Mouse (Mus musculus) midbrain, embryonic 11.5 days (tissue): ENCODE results near the gene Gstp3. TPM values are rescaled to one million over a fixed set of nuclear protein-coding genes. Genes with fewer than 3 reads are reported as not detected.
A peak's percentile ranks its signal among the peaks of the same experiment; 100 is the strongest.

Experiments
- ATAC-seq: fragments of 200-750 bp; cut with Nextera tagmentation; 2 replicates; pipeline ENCODE4 v1.8.0; 2017; ENCODE audit warnings: moderate TSS enrichment, moderate library complexity; ENCODE audit not compliant: low FRiP score
- DNase-seq: peaks from one replicate; pipeline ENCODE4 v3.0.0; 2015; ENCODE audit warnings: low spot score; ENCODE audit errors: missing footprints
- H3K27ac ChIP-seq: fragments of 300-500 bp; sonication (generic); 2 replicates; pipeline ENCODE4 v1.5.1; 2014; ENCODE audit warnings: low read depth, low read length
- H3K27me3 ChIP-seq: fragments of 300-500 bp; sonication (generic); 2 replicates; pipeline ENCODE4 v1.6.1; 2014; ENCODE audit warnings: mild to moderate bottlenecking, low read length, moderate library complexity, mixed read lengths; ENCODE audit not compliant: control insufficient read depth, insufficient read depth
- H3K36me3 ChIP-seq: fragments of 300-500 bp; sonication (generic); 2 replicates; pipeline ENCODE4 v1.6.1; 2014; ENCODE audit warnings: mild to moderate bottlenecking, low read length, moderate library complexity, mixed read lengths; ENCODE audit not compliant: control insufficient read depth, insufficient read depth
- H3K4me1 ChIP-seq: fragments of 300-500 bp; sonication (generic); 2 replicates; pipeline ENCODE4 v1.6.1; 2014; ENCODE audit warnings: low read length; ENCODE audit not compliant: control insufficient read depth, insufficient read depth
- H3K4me2 ChIP-seq: fragments of 300-500 bp; sonication (generic); 2 replicates; pipeline ENCODE4 v1.6.1; 2014; ENCODE audit warnings: mild to moderate bottlenecking, moderate library complexity
- H3K4me3 ChIP-seq: fragments of 300-500 bp; sonication (generic); 2 replicates; pipeline ENCODE4 v1.5.1; 2014; ENCODE audit warnings: low read depth, low read length
- H3K9ac ChIP-seq: fragments of 300-500 bp; sonication (generic); 2 replicates; pipeline ENCODE4 v1.6.1; 2014; ENCODE audit warnings: low read length
- H3K9me3 ChIP-seq: fragments of 300-500 bp; sonication (generic); 2 replicates; pipeline ENCODE4 v1.6.1; 2016; ENCODE audit warnings: low read length; ENCODE audit not compliant: control insufficient read depth
- WGBS: fragments of 180-500 bp; shearing (Covaris S2); extraction: QIAGEN DNeasy Blood & Tissue Kit; methylation state at CpG from one replicate; pipeline ENCODE4 v1.1.7; 2014; 5-methylcytosine and 5-hydroxymethylcytosine counted together
- polyA plus RNA-seq: library from polyadenylated mRNA; unstranded; fragments of >200 nt; fragmentation: Nextera tagmentation; extraction: Ambion mirVana; gene quantifications from 2 replicates; pipeline ENCODE4 v1.2.1, GENCODE M21; 2014

Gene Gstp3
- polyA plus RNA-seq, 1 experiment from 2014 or later: not detected

DNA sequence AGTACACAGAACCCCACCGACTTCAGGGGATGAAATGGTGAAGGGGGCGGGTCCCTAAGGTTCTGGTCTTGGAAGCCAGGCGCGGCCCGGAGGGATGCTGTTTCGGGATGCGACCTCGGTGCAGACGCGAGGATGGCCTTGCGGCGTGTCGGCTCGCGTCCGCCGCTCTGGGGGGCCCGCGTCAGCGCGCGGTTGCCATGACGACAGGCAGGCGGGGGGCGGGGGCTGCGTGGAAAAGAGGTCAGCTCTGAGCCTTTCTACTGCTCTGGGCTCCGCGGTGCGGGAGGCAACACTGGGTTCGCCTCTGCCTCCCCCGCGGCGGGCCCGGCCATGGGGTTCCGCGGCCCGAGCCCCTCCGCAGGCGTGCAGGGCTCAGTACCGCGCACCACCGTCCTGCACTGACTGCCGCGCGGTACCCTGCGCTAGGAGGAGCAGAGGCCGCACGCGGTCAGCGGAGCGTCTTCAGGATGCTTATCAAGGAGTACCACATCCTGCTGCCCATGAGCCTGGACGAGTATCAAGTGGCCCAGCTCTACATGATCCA lies 41.4 kb upstream of the Gstp3 start:
- Histone ChIP-seq H3K27me3 (peaks cover 21% of the 10 kb centered on the region), H3K36me3 (no peaks in the 10 kb centered on the region), H3K4me3 (peak overlapping the region; percentile 45), H3K4me1 (peaks cover 28% of the 10 kb centered on the region), H3K9me3 (no peaks in the 10 kb centered on the region), H3K4me2 (peak overlapping the region; percentile 90), H3K9ac (peak overlapping the region; percentile 65), H3K27ac (no peak overlapping the region)
- DNase-seq (peak; percentile 93), ATAC-seq (peak; percentile 14; the same call in 1 of the 2 replicates)
- under 1% methylated on average over 50 of the region's 52 CpGs for WGBS

GRCm38 (mm10) chr19:4099837-4100717 lies 40.7 kb upstream of the Gstp3 start, which contains the start of gene Pitpnm1:
Pitpnm1 (plus strand) TSS chr19:4099998.
- peak within 1 kb of the TSS; percentile 90 for H3K4me2 ChIP-seq
- H3K36me3 ChIP-seq: no peaks in the 10 kb centered on the region
- no peak within 1 kb of the TSS for H3K27ac ChIP-seq
- ATAC-seq: no peak
- peak within 1 kb of the TSS; percentile 65 for H3K9ac ChIP-seq
- peaks cover 28% of the 10 kb centered on the region for H3K4me1 ChIP-seq
- peak; percentile 93 for DNase-seq
- 1% methylated on average over 49 of the region's 53 CpGs for WGBS
- H3K9me3 ChIP-seq: no peaks in the 10 kb centered on the region
- peaks cover 21% of the 10 kb centered on the region for H3K27me3 ChIP-seq
- peak within 1 kb of the TSS; percentile 45 for H3K4me3 ChIP-seq

- Histone ChIP-seq H3K27me3 (peaks cover 21% of the 10 kb centered on the region), H3K36me3 (no peaks in the 10 kb centered on the region), H3K4me2 (no peak overlapping the region; the same call in 1 of the 2 replicates)
Observed at GRCm38 (mm10) chr19:4099056-4099455, 39.7 kb upstream of the Gstp3 start.

GRCm38 (mm10) chr19:4098426-4098825 lies 39.1 kb upstream of the Gstp3 start:
- Histone ChIP-seq H3K9ac (no peak overlapping the region), H3K4me2 (no peak overlapping the region), H3K4me3 (no peak overlapping the region), H3K27ac (no peak overlapping the region), H3K36me3 (no peaks in the 10 kb centered on the region), H3K4me1 (peaks cover 28% of the 10 kb centered on the region), H3K9me3 (no peaks in the 10 kb centered on the region), H3K27me3 (peaks cover 21% of the 10 kb centered on the region)
- DNase-seq (no peak), ATAC-seq (no peak)
- 95% methylated on average over 13 of the region's 13 CpGs for WGBS

More at GRCm38 (mm10) chr19:4099056-4099455, 39.7 kb upstream of the Gstp3 start:
- ATAC-seq: no peak
- DNase-seq: peak; percentile 99
- H3K27ac ChIP-seq: no peak overlapping the region
- no peak overlapping the region for H3K9ac ChIP-seq
- H3K4me1 ChIP-seq: peaks cover 28% of the 10 kb centered on the region
- H3K9me3 ChIP-seq: no peaks in the 10 kb centered on the region
- WGBS: 15% methylated on average over 9 of the region's 9 CpGs
- H3K4me3 ChIP-seq: no peak overlapping the region

DNA sequence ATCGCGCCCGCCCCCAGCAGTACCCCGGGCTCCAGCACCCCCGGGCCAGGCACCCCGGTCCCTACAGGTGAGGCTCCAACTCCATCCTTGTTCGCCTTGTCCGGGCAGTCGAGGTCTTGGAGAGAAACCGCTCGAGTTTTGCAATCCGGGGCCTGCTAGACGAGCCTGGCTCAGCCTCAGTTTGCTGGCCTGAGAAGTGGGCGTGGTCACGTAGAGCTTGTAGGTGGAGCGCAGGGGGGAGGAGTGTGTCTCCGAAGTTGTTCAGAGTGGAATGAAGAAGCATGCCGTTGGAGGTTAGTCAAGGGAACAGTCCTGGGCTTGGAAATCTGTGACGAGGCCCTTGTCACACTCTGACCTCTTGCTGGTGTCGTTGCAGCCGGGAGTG lies 38.1 kb upstream of the Gstp3 start:
- H3K27ac ChIP-seq: peak overlapping the region; percentile 25; the same call in 1 of the 2 replicates
- H3K36me3 ChIP-seq: no peaks in the 10 kb centered on the region
- 1% methylated on average over 21 of the region's 21 CpGs for WGBS
- peak overlapping the region; percentile 64 for H3K4me3 ChIP-seq
- ATAC-seq (no peak; the same call in 1 of the 2 replicates), DNase-seq (no peak)
- peaks cover 28% of the 10 kb centered on the region for H3K4me1 ChIP-seq
- H3K9me3 ChIP-seq: no peaks in the 10 kb centered on the region
- peak overlapping the region; percentile 70 for H3K4me2 ChIP-seq
- H3K27me3 ChIP-seq: peaks cover 21% of the 10 kb centered on the region
- H3K9ac ChIP-seq: peak overlapping the region; percentile 58

DNA sequence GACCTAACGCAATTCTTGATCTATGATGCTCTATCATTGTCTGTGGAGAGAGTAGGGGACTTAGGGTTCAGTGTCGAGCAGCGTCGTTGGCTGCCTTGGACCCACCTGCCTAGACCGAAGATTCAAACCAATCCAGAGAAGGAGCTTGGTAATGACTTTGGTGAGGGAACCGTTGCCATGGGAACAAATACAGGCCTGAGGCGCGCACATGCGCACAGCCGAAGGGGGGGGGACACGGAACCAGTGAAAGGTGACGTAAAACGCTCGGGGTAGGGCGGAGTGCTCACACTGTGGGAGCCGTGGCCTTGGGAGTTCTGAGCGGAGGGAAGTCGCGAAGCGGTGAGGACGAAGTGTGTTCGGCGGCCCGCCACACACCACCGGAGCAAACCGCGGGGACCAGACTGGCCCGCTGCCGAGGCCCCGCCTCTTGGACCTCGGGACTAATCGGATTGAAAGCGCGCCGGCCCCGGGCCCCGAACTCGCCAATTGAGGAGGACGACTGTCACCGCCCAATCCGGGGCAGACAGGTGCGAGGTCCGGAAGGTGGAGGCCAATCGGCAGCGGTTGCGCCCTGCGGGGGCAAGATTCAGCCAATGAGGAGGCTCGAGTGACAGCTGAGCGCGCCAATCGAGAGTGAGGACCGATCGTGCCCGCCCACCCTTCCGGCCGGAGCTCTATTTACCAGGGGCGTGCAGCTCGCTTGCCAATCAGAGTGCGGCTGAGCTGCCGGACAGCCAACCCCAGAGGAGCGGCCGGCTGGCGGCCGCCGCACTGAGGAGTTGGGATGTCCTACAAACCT lies 37.5 kb upstream of the Gstp3 start, which contains the start of gene Cdk2ap2:
Cdk2ap2 (plus strand) TSS at position 541 of the 799 bp plus-strand sequence.
- ATAC-seq (peak; percentile 94), DNase-seq (peak; percentile 100)
- peak within 1 kb of the TSS; percentile 72 for H3K9ac ChIP-seq
- peaks cover 18% of the 10 kb centered on the region for H3K27me3 ChIP-seq
- no peaks in the 10 kb centered on the region for H3K36me3 ChIP-seq
- peak within 1 kb of the TSS; percentile 64 for H3K4me3 ChIP-seq
- peaks cover 28% of the 10 kb centered on the region for H3K4me1 ChIP-seq
- peak within 1 kb of the TSS; percentile 70 for H3K4me2 ChIP-seq
- no peaks in the 10 kb centered on the region for H3K9me3 ChIP-seq
- under 1% methylated on average over 65 of the region's 65 CpGs for WGBS
- peak within 1 kb of the TSS; percentile 86 for H3K27ac ChIP-seq

- Histone ChIP-seq H3K4me1 (peaks cover 22% of the 10 kb centered on the region), H3K4me2 (peak overlapping the region; percentile 70; the same call in 1 of the 2 replicates), H3K27me3 (peaks cover 10% of the 10 kb centered on the region), H3K4me3 (no peak overlapping the region), H3K9ac (no peak overlapping the region), H3K27ac (no peak overlapping the region), H3K9me3 (no peaks in the 10 kb centered on the region), H3K36me3 (no peaks in the 10 kb centered on the region)
- DNase-seq: peak; percentile 87
- ATAC-seq: no peak
- 77% methylated on average over 3 of the region's 3 CpGs for WGBS
Observed at GRCm38 (mm10) chr19:4095802-4096201, 36.4 kb upstream of the Gstp3 start.

DNA sequence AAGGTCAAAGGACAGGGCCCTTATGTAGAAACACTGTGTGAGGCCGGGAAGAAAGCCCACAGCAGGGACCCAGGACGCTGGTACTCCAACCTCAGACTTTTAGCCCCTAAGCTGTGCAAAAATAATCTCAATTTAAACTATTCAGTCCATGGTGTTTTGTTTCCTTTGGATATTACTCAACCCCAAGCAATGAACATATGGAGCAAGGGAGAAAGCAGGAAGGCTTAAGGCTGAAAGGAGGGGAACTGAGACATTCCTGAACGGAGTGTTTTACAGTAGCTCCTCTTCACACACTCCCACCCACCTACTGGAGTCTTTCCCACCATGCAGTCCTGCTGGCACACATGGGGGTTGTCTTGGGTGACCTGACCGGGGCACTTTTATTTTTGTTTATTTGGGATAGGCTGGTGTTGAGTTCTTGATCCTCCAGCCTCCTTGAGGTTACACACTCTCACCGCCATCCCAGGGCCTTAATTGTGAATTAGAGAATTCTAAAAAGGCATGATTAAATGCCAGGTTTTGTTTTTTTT lies 35.5 kb upstream of the Gstp3 start:
- H3K27me3 ChIP-seq: peaks cover 2% of the 10 kb centered on the region; the same call in 1 of the 2 replicates
- H3K9me3 ChIP-seq: no peaks in the 10 kb centered on the region
- WGBS: 78% methylated on average over 5 of the region's 5 CpGs
- H3K4me1 ChIP-seq: peaks cover 12% of the 10 kb centered on the region
- ATAC-seq: no peak
- no peak overlapping the region for H3K9ac ChIP-seq
- no peak overlapping the region for H3K27ac ChIP-seq
- no peak overlapping the region for H3K4me3 ChIP-seq
- no peaks in the 10 kb centered on the region for H3K36me3 ChIP-seq
- no peak for DNase-seq
- no peak overlapping the region for H3K4me2 ChIP-seq
